Mouse (Mus musculus) C2C12 (cell line): ENCODE measurements at regions not wholly inside any gene's neighbourhood (a gene's known extent, or its start where the extent isn't known, plus 50 kb on each side); places are given as distances from the start of the nearest gene placed in this dataset.
"Not testable (repeated sequence)": the region's sequence is repeated elsewhere in the genome, so short reads cannot be mapped to it uniquely, and the experiment has no call there.

Experiments used
- H3K27me3 ChIP-seq: one replicate; pipeline ENCODE4 v1.6.1; 2011; ENCODE audit not compliant: control insufficient read depth, insufficient read depth, insufficient read length
- H3K36me3 ChIP-seq: one replicate; pipeline ENCODE4 v1.6.1; 2011; ENCODE audit not compliant: control insufficient read depth, insufficient read depth
- H3K4me3 ChIP-seq: one replicate; pipeline ENCODE4 v1.5.1; 2011; ENCODE audit warnings: mild to moderate bottlenecking, control low read depth; ENCODE audit not compliant: poor library complexity, insufficient read depth, severe bottlenecking
- H3K79me2 ChIP-seq: one replicate; pipeline ENCODE4 v1.6.1; 2011; ENCODE audit not compliant: control insufficient read depth, insufficient read depth
- H3K79me3 ChIP-seq: one replicate; pipeline ENCODE4 v1.6.1; 2011; ENCODE audit warnings: low read depth, control low read depth
- H3ac ChIP-seq: one replicate; pipeline ENCODE3; 2011; ENCODE audit warnings: low read depth; ENCODE audit not compliant: control insufficient read depth, insufficient read length
- CEBPB ChIP-seq: IDR thresholded peaks from one replicate; pipeline ENCODE4 v1.6.1; 2011; ENCODE audit warnings: low read depth, mild to moderate bottlenecking, control low read depth, moderate library complexity
- CTCF ChIP-seq: IDR thresholded peaks from one replicate; pipeline ENCODE4 v1.5.1; 2011; ENCODE audit not compliant: control insufficient read depth, insufficient read depth, insufficient read length
- FOSL1 ChIP-seq: IDR thresholded peaks from one replicate; pipeline ENCODE4 v1.8.0; 2011; ENCODE audit warnings: mild to moderate bottlenecking, low read length; ENCODE audit not compliant: poor library complexity, insufficient read depth, severe bottlenecking
- MAX ChIP-seq: IDR thresholded peaks from one replicate; pipeline ENCODE4 v1.6.1; 2011; ENCODE audit warnings: mild to moderate bottlenecking, control low read depth
- MYOD1 ChIP-seq: IDR thresholded peaks from one replicate; pipeline ENCODE4 v1.6.1; 2011; ENCODE audit warnings: low read depth; ENCODE audit not compliant: control insufficient read depth, insufficient read length
- MYOG ChIP-seq: IDR thresholded peaks from one replicate; pipeline ENCODE4 v1.6.1; 2011; ENCODE audit not compliant: control insufficient read depth, insufficient read length; ENCODE audit errors: extremely low read depth
- USF1 ChIP-seq: IDR thresholded peaks from one replicate; pipeline ENCODE4 v1.6.1; 2011; ENCODE audit warnings: low read depth, mild to moderate bottlenecking, control low read depth, moderate library complexity

- TF ChIP-seq FOSL1 (no peak), MYOG (no peak), CEBPB (no peak), MYOD1 (no peak), CTCF (no peak), MAX (no peak), USF1 (no peak)
- no peak overlapping the region for H3K4me3 ChIP-seq
- H3K79me3 ChIP-seq = no peaks in the 10 kb centered on the region
- no peaks in the 10 kb centered on the region for H3K36me3 ChIP-seq
- no peaks in the 10 kb centered on the region for H3K79me2 ChIP-seq
- H3ac ChIP-seq = no peak overlapping the region
- no peaks in the 10 kb centered on the region for H3K27me3 ChIP-seq
Observed at GRCm38 (mm10) chr17:13544036-13544795, 189.8 kb downstream of the Tcp10c start.

- Histone ChIP-seq H3K79me2 (no peaks in the 10 kb centered on the region), H3ac (no peak overlapping the region), H3K27me3 (no peaks in the 10 kb centered on the region), H3K36me3 (no peaks in the 10 kb centered on the region), H3K4me3 (no peak overlapping the region), H3K79me3 (no peaks in the 10 kb centered on the region)
- TF ChIP-seq MYOD1 (no peak), MYOG (no peak), CEBPB (no peak), USF1 (no peak), MAX (no peak)
Observed at GRCm38 (mm10) chr17:13546249-13546648, 191.9 kb downstream of the Tcp10c start.

- Histone ChIP-seq H3K36me3 (no peaks in the 10 kb centered on the region), H3K27me3 (no peaks in the 10 kb centered on the region), H3ac (no peak overlapping the region), H3K79me2 (no peaks in the 10 kb centered on the region), H3K4me3 (no peak overlapping the region), H3K79me3 (no peaks in the 10 kb centered on the region)
- no peak for TF ChIP-seq CEBPB
- no peak for TF ChIP-seq MYOD1
- TF ChIP-seq MAX = no peak
- TF ChIP-seq FOSL1 = no peak
- no peak for TF ChIP-seq USF1
Observed at GRCm38 (mm10) chr17:13546669-13547085, 192.3 kb downstream of the Tcp10c start.

- no peaks in the 10 kb centered on the region for H3K27me3 ChIP-seq
- no peak overlapping the region for H3K4me3 ChIP-seq
- H3ac ChIP-seq = no peak overlapping the region
- H3K36me3 ChIP-seq = no peaks in the 10 kb centered on the region
- TF ChIP-seq MYOG = no peak
- TF ChIP-seq FOSL1 = no peak
- TF ChIP-seq MYOD1 = no peak
- TF ChIP-seq CTCF = no peak
- no peak for TF ChIP-seq CEBPB
- no peak for TF ChIP-seq USF1
- TF ChIP-seq MAX = no peak
- no peaks in the 10 kb centered on the region for H3K79me2 ChIP-seq
- H3K79me3 ChIP-seq = no peaks in the 10 kb centered on the region
Observed at GRCm38 (mm10) chr17:13547657-13548360, 193.4 kb downstream of the Tcp10c start.

GRCm38 (mm10) chr17:13549975-13550895 lies 195.9 kb downstream of the Tcp10c start:
- no peak overlapping the region for H3ac ChIP-seq
- no peaks in the 10 kb centered on the region for H3K79me2 ChIP-seq
- H3K4me3 ChIP-seq = no peak overlapping the region
- TF ChIP-seq USF1 = no peak
- TF ChIP-seq FOSL1 = no peak
- TF ChIP-seq CEBPB = no peak
- no peak for TF ChIP-seq MYOD1
- TF ChIP-seq MYOG = no peak
- no peak for TF ChIP-seq CTCF
- TF ChIP-seq MAX = no peak
- no peaks in the 10 kb centered on the region for H3K27me3 ChIP-seq
- H3K79me3 ChIP-seq = no peaks in the 10 kb centered on the region
- H3K36me3 ChIP-seq = no peaks in the 10 kb centered on the region

GRCm38 (mm10) chr17:13550896-13551267 lies 196.5 kb downstream of the Tcp10c start:
- not testable (repeated sequence) for H3K36me3 ChIP-seq, H3K27me3 ChIP-seq, H3K79me2 ChIP-seq, H3K4me3 ChIP-seq, H3ac ChIP-seq, H3K79me3 ChIP-seq

GRCm38 (mm10) chr17:13551693-13552404 lies 197.5 kb downstream of the Tcp10c start:
- H3K79me2 ChIP-seq, H3K36me3 ChIP-seq, H3K27me3 ChIP-seq, H3ac ChIP-seq, H3K79me3 ChIP-seq, H3K4me3 ChIP-seq: not testable (repeated sequence)
